Mouse (Mus musculus) layer of hippocampus, adult 11-12 months (tissue): ENCODE data around the gene Sppl3.
"Not testable (repeated sequence)": the region's sequence is repeated elsewhere in the genome, so short reads cannot be mapped to it uniquely, and the experiment has no call there.

Experiments
- DNase-seq: peaks from one replicate; pipeline ENCODE4 v3.0.0; 2022; ENCODE audit warnings: low spot score

Sppl3 gene

DNA sequence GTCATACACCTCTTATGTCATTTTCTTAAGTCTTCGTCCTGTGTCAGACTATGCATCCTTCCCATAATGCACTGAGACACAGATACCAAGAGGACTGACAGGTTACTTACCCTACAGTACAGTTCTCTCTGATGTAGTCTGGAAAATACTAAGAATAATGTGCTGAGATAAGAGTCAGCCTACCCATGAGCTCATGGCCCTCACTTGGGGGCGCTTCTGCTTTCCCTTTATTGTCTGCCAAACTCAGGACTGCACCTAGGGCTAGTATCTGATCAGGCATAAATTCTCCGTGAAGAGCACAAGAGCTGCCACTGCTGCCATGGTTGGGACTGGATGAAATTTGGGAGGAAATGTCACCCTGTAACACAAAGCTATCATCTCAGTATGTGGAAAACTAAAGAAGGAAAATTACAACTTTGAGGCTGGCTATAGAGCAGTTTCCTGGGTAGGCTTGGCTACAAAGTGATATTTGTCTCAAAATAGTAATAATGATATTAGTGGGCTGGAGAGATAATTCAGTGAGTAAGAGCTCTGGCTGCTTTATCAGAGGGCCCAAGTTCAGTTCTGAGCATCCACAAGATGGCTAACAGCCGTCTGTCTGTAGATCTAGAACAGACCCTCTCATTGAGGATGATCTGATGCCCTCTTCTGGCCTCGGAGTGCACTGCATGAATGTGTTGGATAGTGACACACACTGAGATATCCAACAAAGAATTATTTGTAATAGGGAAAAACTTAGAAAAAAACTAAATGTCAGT is 65.4 kb downstream of the Sppl3 start:
- DNase-seq = peak; percentile 66

DNA sequence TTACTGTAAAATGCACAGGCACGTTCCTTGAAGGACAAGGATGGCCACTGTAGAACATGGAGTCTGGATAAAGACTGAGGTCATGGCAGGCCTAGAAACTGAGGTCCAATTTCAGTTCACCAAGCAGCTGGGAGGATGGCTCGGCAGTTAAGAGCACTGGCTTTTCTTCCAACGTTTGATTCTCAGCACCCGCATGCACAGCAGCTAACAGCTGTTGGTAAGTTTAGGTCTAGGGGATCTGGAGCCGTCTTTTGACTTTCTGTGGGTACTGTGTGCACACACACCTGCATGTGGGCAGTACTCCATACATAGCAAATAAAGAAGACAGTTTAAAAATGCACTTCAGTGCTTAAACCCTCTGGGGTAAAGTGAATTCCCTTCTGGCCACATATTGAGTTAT is 70.7 kb downstream of the Sppl3 start:
- DNase-seq = no peak

DNA sequence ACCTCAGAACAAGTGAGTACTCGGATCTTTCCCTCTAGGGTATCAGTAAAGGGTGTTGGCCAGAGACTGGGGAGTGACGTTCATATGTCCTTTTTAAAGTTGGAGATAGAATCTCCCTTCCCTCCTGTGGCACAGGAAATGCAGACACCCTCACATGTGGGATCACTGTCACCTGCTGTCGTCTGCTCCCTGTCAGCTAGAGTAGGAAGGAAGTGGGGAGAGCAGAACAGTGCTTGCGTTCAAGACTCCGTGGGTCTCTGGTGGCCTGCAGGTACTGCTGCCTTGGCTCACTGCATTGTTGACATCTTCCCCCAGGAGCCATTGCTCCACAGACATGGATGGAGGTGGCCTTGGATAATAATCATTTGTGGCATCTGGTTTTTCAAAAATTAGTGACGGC is 72.6 kb downstream of the Sppl3 start:
- no peak for DNase-seq

DNA sequence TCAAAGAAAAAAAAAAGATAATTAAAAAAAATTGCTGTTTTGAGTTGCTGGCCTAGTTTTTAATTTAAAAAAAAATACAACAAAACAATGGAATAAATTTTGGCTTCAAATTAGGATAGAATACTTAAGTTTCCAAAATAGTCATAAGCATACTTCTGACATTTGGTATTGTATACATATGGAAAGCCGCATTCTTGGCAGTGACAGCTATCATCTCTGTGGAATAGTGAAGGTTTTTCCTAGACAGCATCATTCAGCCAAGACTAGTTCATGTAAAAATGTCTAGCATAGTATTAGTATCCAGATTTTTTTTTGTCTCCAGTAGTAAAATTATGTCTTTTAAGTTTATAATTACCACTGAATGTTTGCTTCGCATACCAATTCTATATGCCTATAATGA is 74.7 kb downstream of the Sppl3 start:
- DNase-seq = no peak

DNA sequence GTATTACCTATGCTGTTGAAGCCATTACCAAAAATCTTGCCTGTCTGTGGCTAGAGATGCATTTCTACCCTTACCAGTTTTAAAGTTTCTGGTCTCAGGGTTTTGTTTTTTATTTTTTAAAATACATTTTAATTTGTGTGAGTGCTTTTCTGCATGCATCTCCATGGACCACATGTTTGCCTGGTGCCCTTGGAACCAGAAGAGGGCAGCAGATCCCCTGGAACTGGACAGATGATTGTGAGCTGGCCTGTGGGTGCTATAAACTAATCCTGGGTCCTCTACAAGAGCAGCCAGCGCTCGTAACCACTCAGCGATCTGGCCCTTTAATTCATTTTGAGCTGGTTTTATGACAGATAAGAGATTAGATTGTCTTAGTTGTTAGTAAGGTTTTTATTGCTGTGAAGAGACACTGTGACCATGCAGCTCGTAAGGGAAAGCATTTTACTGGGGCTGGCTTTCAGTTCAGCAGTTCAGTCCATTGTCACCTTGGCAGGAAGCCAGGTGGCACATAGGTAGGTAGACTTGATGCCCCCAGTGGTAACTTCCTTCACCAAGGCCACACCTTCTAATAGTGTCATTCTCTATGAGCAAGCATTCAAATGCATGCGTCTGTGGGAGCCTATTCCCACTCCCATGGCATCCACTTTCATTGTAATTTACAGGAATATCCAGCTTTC is 78.8 kb downstream of the Sppl3 start:
- DNase-seq = no peak

DNA sequence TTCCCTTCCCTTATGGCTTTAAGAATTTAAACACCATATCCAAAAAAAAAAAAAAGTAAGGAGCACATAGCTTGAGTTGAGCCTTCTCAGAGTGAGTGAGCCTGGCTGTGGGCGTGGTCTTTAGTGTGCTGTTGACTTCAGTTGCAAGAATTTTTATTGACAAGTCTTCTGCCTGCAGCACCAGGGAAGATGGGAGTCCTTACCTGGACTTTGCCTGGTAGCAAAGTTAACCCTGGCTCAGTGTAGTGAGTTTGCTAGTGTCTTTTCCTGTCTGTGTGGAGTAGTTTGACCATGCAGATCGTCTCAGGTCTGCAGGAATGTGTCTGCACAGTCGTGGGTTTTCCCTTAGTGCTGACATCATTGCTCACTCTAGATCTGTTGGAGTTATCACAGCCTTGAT is 80.1 kb downstream of the Sppl3 start:
- no peak for DNase-seq

DNA sequence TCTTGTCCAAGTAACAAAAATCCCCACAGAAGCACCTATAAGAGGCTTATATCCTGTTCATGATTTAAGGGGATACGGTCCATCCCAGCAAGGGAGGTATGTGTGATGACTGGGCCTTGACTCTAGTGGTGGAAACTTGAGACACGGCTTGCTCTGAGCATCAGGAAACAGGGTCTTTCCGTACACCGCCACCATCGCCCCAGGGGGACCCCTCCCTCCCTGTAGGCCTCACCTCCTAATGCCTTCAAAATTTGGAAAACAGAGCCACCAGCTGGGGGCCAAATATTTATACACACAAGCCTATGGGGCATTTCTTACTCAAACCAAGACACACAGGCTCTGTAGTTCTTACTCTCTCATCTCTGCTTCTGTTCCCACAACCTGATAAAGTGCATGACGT is 80.8 kb downstream of the Sppl3 start:
- no peak for DNase-seq

DNA sequence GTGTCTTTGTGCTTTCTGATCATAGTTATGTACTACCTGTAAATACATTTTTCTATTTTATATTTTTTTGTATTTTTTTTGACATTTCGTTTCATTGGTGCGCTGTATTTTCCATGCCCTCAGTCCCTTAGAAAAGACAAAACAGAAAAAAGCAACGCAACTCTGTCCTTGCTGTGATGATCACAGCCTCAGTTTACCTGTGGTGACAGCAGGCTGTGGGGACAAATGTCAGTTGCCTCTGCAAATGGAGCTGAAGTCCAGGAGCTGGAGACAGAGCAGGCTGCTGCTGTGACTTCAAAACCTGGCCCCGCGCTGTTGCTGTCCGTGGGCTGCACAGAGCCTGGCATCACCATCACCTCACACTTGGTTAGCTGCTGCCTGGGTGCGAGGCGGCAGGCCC is 87.3 kb downstream of the Sppl3 start, which contains the start of gene Gm10401:
Gm10401 (minus strand) TSS at position 101 of the 400 bp plus-strand sequence.
- DNase-seq = no peak

DNA sequence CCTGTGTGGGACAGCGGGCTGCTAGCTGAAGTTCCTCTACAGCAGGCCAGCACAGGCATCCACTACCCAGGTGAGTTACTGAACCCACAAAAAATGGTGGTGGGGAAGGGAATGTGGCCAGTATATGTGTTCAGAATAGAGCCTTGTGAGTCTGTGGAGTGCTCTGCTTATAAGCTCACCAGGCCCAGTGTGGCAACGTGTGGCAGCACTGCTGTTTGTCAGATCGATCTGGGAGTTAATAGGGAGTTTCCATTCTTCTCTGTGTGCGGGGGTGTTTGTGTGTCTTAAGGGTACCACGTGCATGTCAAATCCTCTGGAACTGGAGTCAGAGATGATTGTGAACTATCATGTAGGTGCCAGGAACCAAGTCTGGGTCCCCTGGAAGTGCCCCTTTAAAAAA is 88.6 kb downstream of the Sppl3 start:
- DNase-seq = no peak

DNA sequence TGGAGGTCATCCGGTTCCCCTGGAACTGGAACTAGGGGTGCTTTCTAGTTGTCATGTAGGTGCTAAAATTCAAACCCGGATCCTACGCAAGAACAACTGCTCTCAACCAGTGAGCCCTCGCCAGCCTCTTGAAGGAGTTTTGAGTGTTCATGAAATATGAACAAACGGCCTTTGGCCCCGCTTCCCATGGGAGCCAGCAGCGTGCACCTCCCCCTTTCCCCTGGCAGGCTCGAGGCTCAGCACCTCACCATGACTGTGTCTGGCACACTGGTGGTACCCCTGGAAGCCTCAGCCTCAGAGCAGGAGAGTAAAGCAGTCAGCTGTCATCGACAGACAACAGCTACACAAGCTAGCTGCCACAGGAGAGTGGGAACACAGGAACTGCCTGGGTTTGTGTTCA is 89.1 kb downstream of the Sppl3 start:
- DNase-seq = no peak

DNA sequence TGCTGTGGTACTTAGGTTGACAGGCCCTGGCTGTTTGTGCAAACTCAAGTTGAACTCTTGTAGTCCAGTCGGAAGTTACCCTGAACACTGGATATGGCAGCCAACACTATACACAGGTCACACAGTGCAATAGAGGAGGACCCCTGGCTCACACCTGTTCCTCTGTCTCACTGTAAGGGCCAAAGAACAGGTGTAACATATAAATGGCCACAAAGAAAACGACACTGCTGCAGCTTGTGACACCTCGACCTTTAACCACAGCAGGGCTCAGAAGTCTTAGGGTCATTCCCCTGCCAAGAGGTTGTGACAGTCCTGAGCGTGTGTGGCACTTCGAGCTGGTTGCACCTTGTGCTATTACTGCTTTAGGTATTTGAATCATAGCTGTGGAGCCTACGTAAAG is 89.5 kb downstream of the Sppl3 start:
- DNase-seq = no peak

DNA sequence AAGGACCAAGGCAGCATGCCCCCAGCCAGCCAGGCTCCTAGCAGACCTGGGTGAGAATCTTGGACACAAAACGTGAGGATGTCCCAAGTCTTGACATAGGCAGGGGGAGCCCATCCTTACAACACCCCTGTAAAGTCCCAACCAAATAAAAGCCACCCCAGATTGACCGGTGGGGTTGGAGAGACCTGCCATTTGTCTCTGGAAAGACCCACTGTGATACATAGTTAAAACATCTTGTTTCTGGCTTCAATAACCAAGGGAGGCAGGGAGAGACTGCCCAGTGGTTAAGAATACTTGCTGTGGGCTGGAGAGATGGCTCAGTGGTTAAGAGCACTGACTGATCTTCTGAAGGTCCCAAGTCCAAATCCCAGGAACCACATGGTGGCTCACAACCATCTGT is 91.3 kb downstream of the Sppl3 start:
- DNase-seq = no peak

DNA sequence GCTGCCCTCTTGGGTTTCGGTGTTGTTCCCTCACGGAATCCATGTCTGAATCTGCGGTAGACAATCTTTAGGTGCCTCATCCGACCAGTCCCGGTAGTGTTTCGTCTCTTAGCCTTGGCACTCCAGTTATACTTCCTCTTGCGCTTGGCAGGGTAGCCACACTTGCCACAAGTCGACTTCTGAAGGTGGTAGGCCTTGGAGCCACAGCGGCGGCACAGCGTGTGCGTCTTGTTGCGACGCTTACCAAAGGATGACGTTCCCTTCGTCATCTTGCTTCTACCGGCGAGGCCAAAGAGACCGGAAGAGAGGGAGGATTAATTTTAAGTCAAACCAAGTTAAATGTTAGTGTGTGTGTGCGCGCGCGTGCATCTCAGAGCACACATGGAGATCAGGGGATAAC is 92.3 kb downstream of the Sppl3 start:
- DNase-seq = not testable (repeated sequence)

DNA sequence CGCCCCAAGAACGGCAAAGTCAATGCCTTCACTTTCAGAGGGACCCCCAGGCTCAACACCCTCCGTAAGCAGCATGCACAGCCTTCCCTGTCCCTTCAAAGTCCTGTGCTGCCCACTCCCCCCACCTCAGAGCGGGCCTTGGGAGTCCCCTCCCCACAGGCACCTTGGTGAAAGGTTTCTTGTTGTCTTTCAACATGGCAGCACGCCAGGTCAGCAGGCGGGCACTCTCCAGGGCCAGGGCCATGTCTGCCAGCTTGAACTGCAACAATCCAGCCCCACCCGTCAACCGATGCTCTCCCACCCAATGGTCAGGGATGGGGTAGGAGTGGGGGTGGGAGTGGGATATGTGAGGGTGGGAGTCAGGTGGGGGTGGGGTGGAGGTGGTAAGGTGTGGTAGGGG is 100.2 kb downstream of the Sppl3 start:
- DNase-seq = no peak

DNA sequence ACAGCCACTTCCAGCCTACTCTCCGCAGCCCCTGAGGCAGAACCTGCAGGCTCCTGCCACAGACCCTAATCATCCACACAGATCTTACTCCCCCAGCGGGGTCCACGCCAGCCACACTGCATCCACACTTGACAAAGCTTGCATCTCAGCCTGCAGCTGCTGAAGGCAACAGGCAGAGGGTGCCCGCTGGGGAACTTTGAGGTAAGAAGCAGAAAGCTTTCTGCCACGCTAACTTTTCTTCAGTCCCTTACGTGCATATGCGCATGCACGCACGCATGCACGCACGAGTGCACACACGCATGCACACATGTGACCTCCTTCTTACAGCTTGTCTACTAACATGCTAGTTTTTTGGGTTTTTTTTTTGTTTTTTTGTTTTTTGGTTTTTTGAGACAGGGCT is 102.3 kb downstream of the Sppl3 start:
- DNase-seq = no peak

DNA sequence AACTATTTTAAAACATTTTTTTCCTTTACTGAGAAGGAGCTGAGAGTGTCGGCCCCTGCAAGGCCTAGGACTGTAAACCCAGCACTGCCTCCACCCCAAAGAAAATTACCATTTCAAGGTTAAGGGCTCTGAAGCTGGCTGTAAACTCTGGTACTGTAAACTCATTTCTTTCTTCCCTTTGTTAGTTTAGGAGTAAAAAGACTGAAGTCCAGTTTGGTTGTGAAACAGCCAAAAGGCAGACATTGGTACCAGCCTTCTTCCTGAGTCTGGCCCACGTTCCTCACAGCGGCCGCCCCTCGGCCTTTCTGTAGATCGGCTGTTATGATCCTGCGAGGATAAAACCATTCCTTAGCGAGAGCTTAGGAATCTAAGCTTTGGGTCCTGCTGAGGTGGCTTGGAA is 103.6 kb downstream of the Sppl3 start:
- DNase-seq = no peak

DNA sequence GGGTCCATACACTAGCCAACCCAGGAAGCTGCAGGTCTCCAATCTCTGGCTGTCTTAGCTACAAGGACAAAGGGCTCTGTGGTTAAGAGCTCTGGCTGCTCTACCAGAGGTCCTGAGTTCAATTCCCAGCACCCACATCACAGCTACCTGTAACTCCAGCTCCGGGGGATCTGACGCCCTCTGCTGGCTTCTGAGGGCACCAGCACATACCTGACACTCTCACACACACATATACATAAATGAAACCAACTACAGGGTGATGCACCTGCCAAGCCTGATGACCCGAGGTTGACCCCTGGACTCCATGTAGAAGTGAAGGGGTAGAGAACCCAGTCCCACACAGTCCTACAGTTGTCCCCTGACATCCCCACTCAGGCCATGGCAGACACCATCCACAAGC is 105.5 kb downstream of the Sppl3 start:
- no peak for DNase-seq

DNA sequence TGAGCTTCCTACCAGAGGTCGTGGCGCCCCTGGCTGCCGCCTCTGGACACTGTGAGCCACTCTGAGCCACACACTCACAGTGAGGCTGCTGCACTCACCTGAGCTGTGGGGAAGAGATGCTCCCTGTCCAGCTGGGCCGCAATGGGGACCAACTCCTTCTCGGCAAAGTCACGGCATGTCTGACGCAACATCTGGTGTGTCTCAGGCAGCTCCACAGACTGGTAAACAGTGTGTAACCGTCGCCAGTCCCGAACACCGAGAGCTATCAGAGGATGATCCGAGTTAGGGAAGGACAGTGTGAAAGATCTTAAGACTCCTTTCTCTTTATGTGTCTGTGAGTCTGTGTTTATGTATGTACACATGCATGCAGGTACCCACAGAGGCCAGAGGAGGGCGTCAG is 106.5 kb downstream of the Sppl3 start:
- DNase-seq = no peak

DNA sequence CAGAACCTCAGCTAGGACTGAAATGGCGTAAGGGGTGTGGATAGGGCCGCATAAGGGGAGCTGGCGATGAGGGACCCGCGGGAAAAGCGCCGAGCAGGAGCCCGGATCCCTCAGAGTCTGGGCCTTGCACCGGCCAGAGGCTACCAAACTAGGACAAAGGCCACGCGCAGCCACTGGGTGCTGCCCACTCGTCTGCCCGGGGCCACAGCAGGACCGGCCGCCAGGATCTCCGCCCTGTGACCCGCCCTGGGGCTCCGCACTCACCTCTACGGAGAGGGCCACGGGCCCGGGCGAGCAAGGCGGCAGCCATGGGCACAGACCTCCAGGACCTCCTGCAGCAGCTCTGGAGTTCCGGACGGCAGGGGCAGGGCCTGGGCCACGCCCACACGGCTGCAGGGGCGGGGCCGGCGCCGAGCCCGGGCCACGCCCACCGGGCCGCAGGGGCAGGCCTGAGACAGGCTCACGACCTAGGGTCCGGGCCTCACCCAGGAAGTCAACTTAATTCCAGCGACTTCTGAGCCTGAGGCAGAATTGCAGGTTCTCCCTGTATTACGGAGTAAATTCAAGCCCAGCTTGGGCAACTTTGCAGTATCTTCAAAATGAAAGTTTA is 108.1 kb downstream of the Sppl3 start, which contains the start of gene Acads:
Acads (minus strand) TSS at position 386 of the 610 bp plus-strand sequence.
- DNase-seq = peak; percentile 81

DNA sequence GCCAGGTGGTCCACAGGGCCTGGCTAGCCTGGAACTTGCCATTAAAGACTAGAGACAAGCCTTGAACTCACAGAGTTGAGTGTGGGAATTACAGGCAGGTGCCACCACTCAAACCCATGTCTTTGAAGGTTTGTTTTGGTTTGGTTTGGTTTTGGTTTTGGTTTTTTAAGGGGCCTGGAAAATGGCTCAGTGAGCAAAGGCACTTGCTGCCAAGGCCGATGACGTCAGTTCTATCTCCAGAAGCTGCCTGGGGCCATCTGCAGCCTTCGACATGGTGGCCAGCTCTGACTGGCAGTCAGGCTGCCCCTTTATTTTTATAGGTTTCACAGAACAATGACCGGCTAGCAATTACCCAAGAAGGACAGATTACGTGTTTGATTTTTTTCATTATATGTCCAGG is 110.0 kb downstream of the Sppl3 start:
- no peak for DNase-seq

DNA sequence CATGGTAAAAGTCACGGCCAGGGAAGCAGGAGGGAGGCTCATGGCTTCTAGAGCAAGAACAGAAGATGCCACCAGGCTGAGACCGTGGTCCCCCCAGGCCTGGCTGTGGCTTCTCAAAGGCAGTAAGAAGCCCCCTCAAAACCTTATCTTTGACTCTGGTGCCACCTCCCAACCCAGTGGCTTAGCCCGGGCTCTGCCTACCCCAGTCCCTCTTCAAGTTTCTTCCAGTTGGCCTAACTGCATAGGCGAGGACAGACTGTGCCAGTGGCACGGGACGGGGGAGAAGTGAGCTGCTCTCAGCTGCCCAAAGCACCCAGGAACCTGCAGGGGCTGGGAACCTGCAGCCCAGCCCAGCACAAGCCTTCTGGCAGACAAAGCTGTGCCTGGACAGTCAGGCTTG is 113.8 kb downstream of the Sppl3 start:
- no peak for DNase-seq

DNA sequence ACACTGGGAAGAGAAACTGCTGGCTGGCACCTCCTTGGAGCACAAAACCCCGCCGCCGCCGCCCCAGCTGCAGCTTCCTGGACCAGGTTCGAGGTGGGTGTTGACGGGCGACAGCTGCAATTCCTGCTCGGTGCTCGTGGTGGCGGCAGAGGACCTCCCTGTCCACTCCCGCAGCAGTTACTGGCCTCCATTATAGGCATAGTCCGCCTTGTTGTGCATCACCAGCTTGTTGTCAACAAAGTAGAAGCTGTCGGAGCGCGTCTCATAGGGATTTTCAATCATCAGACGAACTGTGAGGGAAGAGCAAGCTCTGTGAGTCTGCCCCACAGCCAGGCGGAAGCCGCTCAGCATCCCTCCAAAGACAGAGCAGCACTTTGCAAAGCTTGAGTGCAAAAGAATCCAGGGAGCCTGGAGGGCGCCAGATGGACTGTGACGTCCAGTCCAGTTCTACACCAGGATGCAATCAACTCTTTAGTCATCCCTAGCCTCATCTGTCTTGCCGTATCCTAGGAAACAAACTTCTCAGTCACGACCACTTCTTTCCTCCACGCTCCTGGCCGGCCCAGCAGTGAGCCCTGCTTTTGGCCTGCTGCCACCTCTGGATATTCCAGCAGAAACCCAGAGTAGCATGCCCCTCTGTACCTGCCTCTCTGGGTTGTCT is 114.4 kb downstream of the Sppl3 start:
- DNase-seq = peak; percentile 89
